Mouse (Mus musculus) CD4-positive helper T cell, adult 2 months (primary cell): ENCODE results near the gene 9830107B12Rik.
"Not testable (repeated sequence)": the region's sequence is repeated elsewhere in the genome, so short reads cannot be mapped to it uniquely, and the experiment has no call there.

Source experiments
- DNase-seq: peaks from one replicate; pipeline ENCODE4 v3.0.0-alpha.2; 2012; ENCODE audit warnings: low read depth, missing footprints, low spot score

Gene 9830107B12Rik

GRCm38 (mm10) chr17:48146120-48146519 lies at the start of gene 9830107B12Rik:
Gene 9830107B12Rik, minus strand, starts transcription at chr17:48146268.
- no peak for DNase-seq

GRCm38 (mm10) chr17:48192366-48192765 lies 46.3 kb upstream of the 9830107B12Rik start:
- DNase-seq = no peak

GRCm38 (mm10) chr17:48185252-48185651 lies 39.2 kb upstream of the 9830107B12Rik start:
- DNase-seq = no peak

- not testable (repeated sequence) for DNase-seq
Measured at GRCm38 (mm10) chr17:48167103-48167502, 21.0 kb upstream of the 9830107B12Rik start, which contains the start of gene A530064D06Rik. Gene A530064D06Rik, minus strand, starts transcription at chr17:48167275.

- DNase-seq = no peak
Measured at GRCm38 (mm10) chr17:48157382-48158076, 11.5 kb upstream of the 9830107B12Rik start.

GRCm38 (mm10) chr17:48132810-48133209 lies 13.3 kb downstream of the 9830107B12Rik start:
- no peak for DNase-seq

- DNase-seq = no peak
Measured at GRCm38 (mm10) chr17:48120456-48120855, 25.6 kb downstream of the 9830107B12Rik start.

GRCm38 (mm10) chr17:48119656-48120055 lies 26.4 kb downstream of the 9830107B12Rik start:
- peak; percentile 49 for DNase-seq

- DNase-seq = no peak
Measured at GRCm38 (mm10) chr17:48118570-48118969, 27.5 kb downstream of the 9830107B12Rik start.

GRCm38 (mm10) chr17:48110547-48111287 lies 35.4 kb downstream of the 9830107B12Rik start:
- peak; percentile 44 for DNase-seq

GRCm38 (mm10) chr17:48108520-48108919 lies 37.5 kb downstream of the 9830107B12Rik start:
- no peak for DNase-seq

- DNase-seq = no peak
Measured at GRCm38 (mm10) chr17:48107862-48108261, 38.2 kb downstream of the 9830107B12Rik start.

GRCm38 (mm10) chr17:48107333-48107732 lies 38.7 kb downstream of the 9830107B12Rik start:
- DNase-seq = no peak

GRCm38 (mm10) chr17:48100441-48101417 lies 45.3 kb downstream of the 9830107B12Rik start:
- peak; percentile 84 for DNase-seq

GRCm38 (mm10) chr17:48099312-48099711 lies 46.8 kb downstream of the 9830107B12Rik start:
- DNase-seq = no peak

- DNase-seq = peak; percentile 10
Measured at GRCm38 (mm10) chr17:48098528-48098890, 47.6 kb downstream of the 9830107B12Rik start.

- DNase-seq = peak; percentile 5
Measured at GRCm38 (mm10) chr17:48097743-48098527, 48.1 kb downstream of the 9830107B12Rik start.

GRCm38 (mm10) chr17:48097011-48097742 lies 48.9 kb downstream of the 9830107B12Rik start:
- peak; percentile 64 for DNase-seq

- peak; percentile 6 for DNase-seq
Measured at GRCm38 (mm10) chr17:48096321-48096720, 49.7 kb downstream of the 9830107B12Rik start.

GRCm38 (mm10) chr17:48095718-48096121 lies 50.3 kb downstream of the 9830107B12Rik start:
- DNase-seq = no peak
